Mouse (Mus musculus): ENCODE data around the gene Gsta4.

- TF ChIP-seq CTCF (IDR thresholded peaks at IDR 0.05; ENCODE audit: borderline replicate concordance, insufficient read depth, low read depth, low read length) (no peak), POLR2A (IDR thresholded peaks at IDR 0.05; ENCODE audit: borderline replicate concordance, insufficient read depth, low read length) (no peak)
These were observed 8.6 kb upstream of the Gsta4 start for GRCm38 (mm10) chr9:78174016-78174415.
